Mouse (Mus musculus) heart, postnatal 0 days (tissue): Measurements from ENCODE around the gene Rec114.

Source experiments
- CTCF ChIP-seq: IDR thresholded peaks from 2 replicates; pipeline ENCODE4 v1.5.1; 2016; ENCODE audit warnings: antibody characterized with exemption, control low read depth, low read depth
- EP300 ChIP-seq: IDR thresholded peaks from 2 replicates; pipeline ENCODE4 v1.6.1; 2016; ENCODE audit warnings: antibody characterized with exemption, low read depth

GRCm38 (mm10) chr9:58747328-58747755 lies 3.6 kb upstream of the Rec114 start:
- TF ChIP-seq CTCF (no peak), EP300 (no peak)
